Mouse (Mus musculus): Measurements from ENCODE around the gene Gm16451. TPM values are rescaled to one million over a fixed set of nuclear protein-coding genes. Genes with fewer than 3 reads are reported as not detected.
"Not testable (repeated sequence)": the region's sequence is repeated elsewhere in the genome, so short reads cannot be mapped to it uniquely, and the experiment has no call there.

Gene Gm16451
- total RNA-seq (2021) = not detected

DNA sequence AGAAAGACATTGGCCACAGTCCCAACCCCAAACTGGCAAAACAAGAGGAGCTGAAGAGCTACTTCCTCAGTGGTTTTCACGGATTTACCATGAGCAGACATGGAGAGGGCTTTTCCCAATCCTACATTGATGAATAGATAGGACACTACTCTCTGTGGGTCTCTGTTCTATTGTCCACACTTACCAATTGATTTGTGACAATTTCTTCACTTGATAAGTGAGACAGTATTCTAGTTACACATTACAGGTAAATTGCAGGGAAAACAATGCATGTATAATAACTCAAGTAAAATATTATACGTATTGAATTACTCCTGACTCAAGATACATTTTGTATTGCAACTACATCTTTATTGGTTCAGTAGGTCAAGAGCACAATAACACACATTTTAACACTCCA is at the start of gene Gm16451:
Gm16451 (minus strand) TSS at position 101 of the 400 bp plus-strand sequence.
- DNase-seq (ENCODE audit: low spot score in 2 of 2); intact Hi-C loops (cut with DNase I): not testable (repeated sequence)

GRCm38 (mm10) chr7:22163935-22164334 is 45.9 kb upstream of the Gm16451 start, which contains the start of gene Vmn1r142:
TSS of gene Vmn1r142 (minus strand) at chr7:22164035.
- DNase-seq (ENCODE audit: low spot score in 2 of 2) = not testable (repeated sequence)

DNA sequence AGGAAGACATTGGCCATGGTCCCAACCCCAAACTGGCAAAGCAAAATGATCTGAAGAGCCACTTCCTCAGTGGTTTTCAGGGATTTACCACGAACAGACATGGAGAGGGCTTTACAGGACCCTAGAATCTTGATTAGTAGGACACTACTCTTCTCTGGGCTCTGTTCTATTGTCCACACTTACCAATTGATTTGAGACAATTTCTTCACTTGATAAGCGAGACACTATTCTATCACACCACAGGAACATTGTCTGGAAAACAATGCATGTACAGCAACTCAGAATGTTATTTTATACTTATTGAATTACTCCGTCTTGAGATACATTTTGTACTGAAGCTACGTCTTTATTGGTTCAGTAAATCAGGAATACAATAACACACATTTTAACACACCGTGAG is 16.6 kb upstream of the Gm16451 start, which contains the start of gene Gm10666:
Gm10666 (minus strand) TSS at position 101 of the 400 bp plus-strand sequence.
- intact Hi-C loops (cut with DNase I); DNase-seq (ENCODE audit: low spot score in 2 of 2): not testable (repeated sequence)

More at GRCm38 (mm10) chr7:22163935-22164334, 45.9 kb upstream of the Gm16451 start, which contains the start of gene Vmn1r142:
- intact Hi-C loops (cut with DNase I) = not testable (repeated sequence)

- DNase-seq (ENCODE audit: low spot score in 2 of 2); intact Hi-C loops (cut with DNase I): not testable (repeated sequence)
These were observed 49.3 kb downstream of the Gm16451 start, which contains the start of gene Vmn1r139 for GRCm38 (mm10) chr7:22068757-22069156. TSS of gene Vmn1r139 (plus strand) at chr7:22069057.

Other genes with a start within 250 kb of the Gm16451 start
- gene Gm5891, start 197.0 kb downstream of the Gm16451 start, total RNA-seq (2021) = not detected
- gene Vmn1r137, start 123.7 kb downstream of the Gm16451 start, total RNA-seq (2021) = not detected
- not detected for gene Vmn1r138, start 89.3 kb downstream of the Gm16451 start, total RNA-seq (2021)
- not detected for gene Gm6176, start 61.9 kb downstream of the Gm16451 start, total RNA-seq (2021)
- gene Vmn1r139, start 49.2 kb downstream of the Gm16451 start, total RNA-seq (2021) = not detected
- gene Gm10666, start 16.5 kb upstream of the Gm16451 start, total RNA-seq (2021) = not detected
- gene Vmn1r142, start 45.8 kb upstream of the Gm16451 start, total RNA-seq (2021) = not detected
- not detected for gene Vmn1r143, start 71.1 kb upstream of the Gm16451 start, total RNA-seq (2021)
- gene Gm8653, start 83.0 kb upstream of the Gm16451 start, total RNA-seq (2021) = not detected
- not detected for gene Gm8453, start 111.2 kb upstream of the Gm16451 start, total RNA-seq (2021)
- not detected for gene Gm4187, start 211.5 kb upstream of the Gm16451 start, total RNA-seq (2021)